Mouse (Mus musculus) retina, postnatal 1 day (tissue): ENCODE results near the gene Sigirr.

Experiments used
- DNase-seq: peaks from one replicate; pipeline ENCODE4 v3.0.0-alpha.2; 2012

Sigirr gene

GRCm38 (mm10) chr7:141096021-141096420 is 4.4 kb downstream of the Sigirr start:
- no peak for DNase-seq

DNA sequence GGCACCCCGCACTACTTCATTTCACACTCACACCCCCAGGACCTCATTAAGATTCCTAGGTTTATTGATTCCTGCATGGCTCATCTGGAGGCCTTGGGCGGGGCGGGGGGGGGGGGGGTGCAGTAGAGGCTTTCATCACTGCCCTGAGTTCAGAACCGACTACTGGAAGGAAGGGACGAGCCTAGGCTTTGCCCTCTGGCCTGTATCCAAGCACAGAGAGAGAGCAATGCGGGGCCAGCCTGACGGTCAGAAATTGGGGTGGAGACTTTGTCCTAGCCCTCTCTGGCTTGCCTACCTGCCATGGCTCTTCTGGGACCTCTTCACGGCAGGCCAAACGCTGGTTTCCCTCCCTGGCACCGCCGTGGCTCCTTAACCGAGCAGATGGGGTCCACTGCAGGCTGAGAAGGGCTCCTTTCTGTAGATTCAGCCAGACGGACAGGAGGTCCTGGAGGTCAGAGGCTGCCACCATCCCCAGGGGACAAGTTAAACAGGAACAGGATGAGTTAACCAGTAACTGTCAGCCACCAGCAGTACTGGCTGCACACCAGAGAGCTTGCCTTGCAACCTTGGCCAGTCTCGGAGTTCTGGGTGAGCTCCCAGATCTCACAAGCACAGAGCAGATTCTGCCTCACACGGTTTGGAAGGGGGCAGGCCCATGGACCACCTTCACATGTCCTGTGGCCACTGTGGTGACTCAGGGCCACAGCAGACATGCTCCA is 5.7 kb downstream of the Sigirr start:
- no peak for DNase-seq

DNA sequence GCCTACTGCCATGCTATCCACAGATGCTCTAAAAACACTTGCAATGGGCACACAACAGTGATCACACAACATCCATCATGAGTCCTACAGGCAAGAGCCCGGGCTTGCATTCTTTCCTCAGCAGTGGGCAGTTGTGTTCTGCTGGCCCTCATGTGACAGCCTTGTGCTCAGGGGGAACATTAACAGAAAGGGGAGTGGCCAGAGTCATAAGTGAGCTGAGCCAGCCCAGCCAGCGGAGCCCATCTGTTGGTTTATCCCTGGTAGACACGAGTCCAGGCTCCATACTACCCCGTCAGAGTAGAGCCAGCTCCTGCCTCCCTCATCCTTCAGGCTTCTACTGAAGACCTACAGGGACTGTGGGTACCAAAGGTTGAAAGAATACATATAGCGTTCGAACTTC is 6.4 kb downstream of the Sigirr start:
- no peak for DNase-seq

DNA sequence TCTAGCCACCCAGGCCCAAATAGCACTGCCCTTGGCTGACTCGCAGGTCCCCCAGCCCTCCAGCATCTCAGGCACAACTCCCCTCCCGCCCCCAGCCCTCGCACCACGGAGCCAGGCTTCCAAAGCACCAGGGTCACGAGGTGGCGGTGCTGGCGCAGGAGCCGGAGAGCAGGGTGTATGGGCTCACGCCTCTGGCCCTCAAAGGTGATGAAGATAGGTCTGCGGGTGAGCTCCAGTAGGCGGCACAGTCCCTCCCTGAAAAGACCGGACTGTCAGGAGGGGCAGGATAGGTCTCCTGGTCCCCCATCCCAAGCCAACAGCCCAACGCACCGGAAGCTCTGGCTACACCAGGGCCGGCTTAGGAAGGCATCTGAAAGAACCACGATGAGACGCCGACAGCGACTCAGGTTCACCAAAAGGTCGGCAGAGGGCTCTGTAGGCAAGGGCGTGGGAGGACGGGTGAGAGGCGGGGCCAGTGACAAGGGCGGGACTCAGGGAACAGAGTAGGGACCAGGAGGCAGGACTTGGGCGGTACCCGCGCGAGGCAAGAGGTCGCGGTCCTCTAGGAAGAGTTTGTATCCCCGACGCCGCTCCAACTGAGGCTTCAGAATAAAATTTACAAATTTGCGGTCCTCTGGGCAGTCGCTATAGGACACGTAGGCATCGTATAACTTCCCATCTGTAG is 8.2 kb downstream of the Sigirr start:
- peak; percentile 86 for DNase-seq

DNA sequence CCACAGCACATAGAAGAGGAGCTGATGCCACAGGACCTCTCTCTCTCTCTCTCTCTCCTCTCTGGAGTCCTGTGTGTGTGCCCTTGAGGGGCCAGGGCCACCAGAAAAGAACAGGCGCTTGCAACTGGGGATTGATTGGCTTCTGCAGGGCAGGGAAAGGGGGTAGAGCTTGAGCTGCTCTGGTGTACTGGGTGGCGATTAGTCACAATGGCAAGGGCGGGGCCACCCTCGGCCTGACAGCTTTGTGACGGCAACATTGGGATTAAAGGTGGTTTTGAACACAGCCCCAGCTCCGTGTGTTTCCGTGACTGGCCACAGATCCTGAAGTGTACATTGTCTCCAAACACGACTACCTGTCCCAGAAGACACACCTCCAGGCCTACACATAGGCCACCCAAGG is 10.1 kb downstream of the Sigirr start:
- no peak for DNase-seq

GRCm38 (mm10) chr7:141088473-141088872 is 11.9 kb downstream of the Sigirr start:
- no peak for DNase-seq

DNA sequence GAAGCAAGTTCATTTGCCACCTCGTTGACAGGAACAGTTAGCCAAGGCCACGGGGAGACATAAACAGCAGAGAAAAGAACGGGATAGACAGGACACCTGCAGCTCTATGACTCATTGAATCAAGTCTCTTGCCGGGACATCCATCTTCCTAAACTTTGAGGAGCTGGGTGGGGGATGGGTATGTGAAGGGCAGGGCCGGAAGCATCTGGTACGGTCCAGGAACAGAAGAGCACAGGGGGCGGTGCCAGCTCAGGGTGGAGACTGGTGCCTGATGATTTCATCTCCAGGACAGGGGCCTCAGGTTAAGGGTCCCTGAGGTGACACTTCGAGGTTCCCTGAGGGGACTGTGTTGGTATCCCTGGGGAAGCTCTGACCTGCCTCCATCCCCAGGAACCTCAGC is 12.5 kb downstream of the Sigirr start:
- no peak for DNase-seq

- DNase-seq: no peak
Measured at GRCm38 (mm10) chr7:141079481-141080449, 20.6 kb downstream of the Sigirr start.

GRCm38 (mm10) chr7:141078876-141079275 is 21.5 kb downstream of the Sigirr start:
- no peak for DNase-seq

DNA sequence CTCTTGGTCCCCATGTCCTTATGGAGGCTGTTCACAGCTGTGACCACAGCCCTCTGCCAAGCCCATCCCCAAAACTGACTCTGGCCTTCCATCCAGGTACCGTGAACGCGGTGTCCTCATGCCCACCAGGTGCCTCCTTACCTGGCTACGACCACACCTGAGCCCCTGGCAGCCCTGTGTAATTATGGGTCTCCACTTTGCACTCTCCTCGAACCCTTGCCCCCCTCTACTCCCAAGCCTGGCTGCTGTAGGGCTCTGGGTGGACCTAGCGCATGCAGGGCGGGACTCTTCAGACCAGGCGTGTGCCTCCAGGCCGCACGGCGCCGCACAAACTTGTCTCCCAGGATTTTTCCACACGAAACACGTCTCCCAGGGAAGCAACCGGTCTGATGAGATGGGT is 22.5 kb downstream of the Sigirr start, which contains the start of gene Pkp3:
TSS of gene Pkp3 (plus strand) at position 378 of the 400 bp plus-strand sequence.
- no peak for DNase-seq

- DNase-seq: no peak
Measured at GRCm38 (mm10) chr7:141073782-141074181, 26.6 kb downstream of the Sigirr start.

- DNase-seq: no peak
Measured at GRCm38 (mm10) chr7:141072017-141072745, 28.2 kb downstream of the Sigirr start.

- peak; percentile 87 for DNase-seq
Measured at GRCm38 (mm10) chr7:141070058-141070862, 30.1 kb downstream of the Sigirr start.

- no peak for DNase-seq
Measured at GRCm38 (mm10) chr7:141068351-141068750, 32.0 kb downstream of the Sigirr start.

DNA sequence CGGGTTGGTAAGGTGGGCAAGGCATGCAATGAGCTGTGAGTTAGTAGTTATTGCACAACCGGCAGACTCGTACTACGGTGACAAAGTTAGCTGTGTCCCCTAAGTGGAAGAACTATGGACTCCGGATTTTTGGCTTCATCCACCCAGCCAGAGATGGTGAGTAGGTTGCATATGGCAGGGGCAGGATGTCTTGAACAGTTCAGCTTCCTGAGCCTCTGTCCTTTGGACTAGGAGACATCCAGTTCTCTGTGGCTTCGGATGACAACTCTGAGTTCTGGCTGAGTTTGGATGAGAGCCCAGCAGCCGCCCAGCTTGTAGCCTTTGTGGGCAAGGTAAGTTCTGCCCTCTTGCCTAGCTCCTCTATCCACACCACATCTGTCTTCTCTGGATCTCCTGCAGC is 35.8 kb downstream of the Sigirr start:
- no peak for DNase-seq

DNA sequence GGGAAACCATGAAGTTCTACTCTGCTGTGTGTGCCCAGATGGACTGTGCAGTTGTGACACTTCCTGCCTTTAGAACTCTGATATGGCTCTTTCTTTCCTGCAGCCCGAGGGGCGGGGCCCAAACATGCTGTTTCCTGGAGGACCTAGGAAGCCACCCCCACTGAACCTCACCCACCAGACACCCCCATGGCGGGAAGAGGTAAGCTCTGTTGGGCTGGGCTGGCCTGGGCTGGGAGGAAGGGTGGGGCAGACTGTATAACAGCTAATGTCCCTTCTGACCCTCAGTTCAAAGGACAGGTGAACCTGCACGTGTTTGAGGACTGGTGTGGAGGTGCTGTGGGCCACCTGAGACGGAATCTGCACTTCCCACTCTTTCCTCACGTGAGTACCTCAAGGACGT is 36.2 kb downstream of the Sigirr start:
- DNase-seq: no peak

- DNase-seq: no peak
Measured at GRCm38 (mm10) chr7:141063353-141063752, 37.0 kb downstream of the Sigirr start.

GRCm38 (mm10) chr7:141062525-141062924 is 37.8 kb downstream of the Sigirr start:
- DNase-seq: no peak

- DNase-seq: peak; percentile 53
Measured at GRCm38 (mm10) chr7:141061269-141061692, 39.1 kb downstream of the Sigirr start.

- peak; percentile 92 for DNase-seq
Measured at GRCm38 (mm10) chr7:141060426-141061242, 39.7 kb downstream of the Sigirr start, which contains the start of gene B4galnt4. Gene B4galnt4, plus strand, starts transcription at chr7:141061104.

- DNase-seq: no peak
Measured at GRCm38 (mm10) chr7:141059929-141060328, 40.4 kb downstream of the Sigirr start.
